Mouse (Mus musculus): Measurements from ENCODE around the gene Cbx5.

DNA sequence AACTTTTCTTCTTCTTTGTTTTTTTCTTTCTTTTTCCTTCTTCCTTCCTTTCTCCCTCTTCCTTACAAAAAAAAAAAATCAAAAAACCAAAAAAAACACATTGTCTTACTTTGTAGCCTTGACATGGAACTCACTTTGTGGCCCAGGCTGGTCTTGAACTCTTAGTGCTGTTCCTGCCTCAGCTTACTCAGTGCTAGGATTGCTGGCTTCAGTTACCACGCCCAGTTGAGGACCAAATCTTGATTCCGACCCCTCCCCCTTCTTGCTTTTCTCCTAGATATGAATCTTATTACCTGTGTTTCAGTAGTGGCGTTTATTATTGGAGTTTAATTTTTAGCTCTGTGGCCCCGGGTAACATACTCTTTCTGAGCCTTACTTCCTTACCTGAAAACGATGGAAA is 19.5 kb upstream of the Cbx5 start:
- TF ChIP-seq CTCF (IDR thresholded peaks at IDR 0.05; ENCODE audit: control insufficient read depth, insufficient read depth, low read length), result no peak
- no peak for TF ChIP-seq POLR2A (IDR thresholded peaks at IDR 0.05; ENCODE audit: borderline replicate concordance, control insufficient read depth, low read depth, low read length)

Measured in bone marrow, adult 2 months (tissue).